Mouse (Mus musculus) 3T3-L1 (cell line): ENCODE data around the gene Bsn.

ENCODE experiments used
- DNase-seq: peaks from one replicate; pipeline ENCODE4 v3.0.0-alpha.2; 2015; ENCODE audit warnings: low read depth, low spot score

Bsn gene

GRCm38 (mm10) chr9:108196920-108197677 lies 6.9 kb upstream of the Bsn start:
- DNase-seq = no peak

DNA sequence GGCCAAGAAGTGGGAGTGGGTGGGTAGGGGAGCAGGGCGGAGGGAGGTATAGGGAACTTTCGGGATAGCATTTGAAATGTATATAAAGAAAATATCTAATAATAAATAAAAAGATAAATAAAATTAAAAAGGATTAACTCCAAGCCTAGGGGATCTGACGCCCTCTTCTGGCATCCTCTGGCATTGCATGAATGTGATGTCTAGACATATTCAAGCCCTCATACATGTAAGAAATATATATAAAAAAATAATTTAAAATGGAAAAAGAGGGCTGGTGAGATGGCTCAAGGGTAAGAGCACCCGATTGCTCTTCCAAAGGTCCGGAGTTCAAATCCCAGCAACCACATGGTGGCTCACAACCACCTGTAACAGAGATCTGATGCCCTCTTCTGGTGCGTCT lies 6.0 kb upstream of the Bsn start:
- peak; percentile 20 for DNase-seq

- no peak for DNase-seq
Measured at GRCm38 (mm10) chr9:108189488-108189786, 747 bp downstream of the Bsn start.

DNA sequence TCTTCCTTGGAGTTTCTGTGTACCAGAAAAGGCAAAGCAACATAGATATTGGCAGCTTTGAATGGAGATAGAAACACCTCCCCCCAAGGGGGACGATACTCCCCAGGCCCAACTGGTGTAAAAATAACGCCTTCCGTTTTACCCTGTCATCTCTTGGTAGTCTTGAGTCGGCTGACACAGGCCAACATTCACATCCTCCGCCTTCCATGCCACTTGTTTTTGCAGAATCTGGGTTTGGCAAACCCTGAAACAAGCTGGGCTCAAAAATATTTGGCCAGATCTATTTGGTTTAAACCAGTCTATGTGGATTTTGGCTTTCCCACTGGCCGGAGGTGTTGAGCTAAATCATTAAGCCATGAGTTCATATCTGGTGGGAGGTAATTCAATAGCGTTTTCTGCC lies 1.2 kb downstream of the Bsn start:
- DNase-seq = no peak

DNA sequence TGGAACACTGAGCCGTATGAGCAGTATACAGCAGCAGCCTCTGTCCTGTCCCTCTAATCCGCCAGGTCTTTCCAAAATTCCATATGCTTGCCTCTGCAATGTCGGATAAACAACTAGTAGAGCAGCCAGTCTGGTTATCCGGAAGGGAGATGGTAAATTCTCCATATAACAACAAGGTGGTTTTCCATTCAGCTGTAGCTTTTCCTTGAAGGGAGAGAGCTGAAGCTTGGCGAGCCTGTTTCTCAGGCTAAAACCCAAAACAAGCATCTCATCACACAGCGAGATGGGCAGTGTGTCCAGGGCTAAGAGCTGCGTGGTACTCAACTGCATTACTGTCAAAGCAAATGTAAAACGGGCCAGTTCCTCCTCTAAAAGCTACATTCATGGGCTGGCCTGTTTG lies 1.7 kb downstream of the Bsn start:
- DNase-seq = no peak

DNA sequence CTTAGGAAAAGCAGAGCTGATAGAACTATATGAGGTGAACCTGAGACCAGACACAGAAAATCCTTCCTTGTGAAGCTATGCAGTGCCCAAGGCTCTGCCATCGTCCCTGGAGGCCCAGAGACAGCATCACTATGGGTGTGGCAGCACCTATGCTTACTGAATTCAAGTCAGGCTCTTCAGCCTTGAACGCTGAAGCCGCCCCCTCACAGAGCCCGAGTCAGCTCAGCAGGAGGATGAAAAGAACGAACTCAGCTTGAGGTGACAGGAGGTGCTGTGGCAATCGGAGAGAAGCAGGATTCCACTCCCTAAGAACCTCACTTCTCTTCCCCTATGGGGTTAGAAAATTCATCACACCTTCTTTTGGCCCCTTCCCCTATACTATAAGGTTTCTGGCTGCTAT lies 2.6 kb downstream of the Bsn start:
- no peak for DNase-seq

- no peak for DNase-seq
Measured at GRCm38 (mm10) chr9:108185786-108186185, 4.4 kb downstream of the Bsn start.

- no peak for DNase-seq
Measured at GRCm38 (mm10) chr9:108183531-108183994, 6.6 kb downstream of the Bsn start.

GRCm38 (mm10) chr9:108182806-108183506 lies 7.2 kb downstream of the Bsn start:
- DNase-seq = no peak

GRCm38 (mm10) chr9:108178391-108178790 lies 11.8 kb downstream of the Bsn start:
- DNase-seq = no peak

DNA sequence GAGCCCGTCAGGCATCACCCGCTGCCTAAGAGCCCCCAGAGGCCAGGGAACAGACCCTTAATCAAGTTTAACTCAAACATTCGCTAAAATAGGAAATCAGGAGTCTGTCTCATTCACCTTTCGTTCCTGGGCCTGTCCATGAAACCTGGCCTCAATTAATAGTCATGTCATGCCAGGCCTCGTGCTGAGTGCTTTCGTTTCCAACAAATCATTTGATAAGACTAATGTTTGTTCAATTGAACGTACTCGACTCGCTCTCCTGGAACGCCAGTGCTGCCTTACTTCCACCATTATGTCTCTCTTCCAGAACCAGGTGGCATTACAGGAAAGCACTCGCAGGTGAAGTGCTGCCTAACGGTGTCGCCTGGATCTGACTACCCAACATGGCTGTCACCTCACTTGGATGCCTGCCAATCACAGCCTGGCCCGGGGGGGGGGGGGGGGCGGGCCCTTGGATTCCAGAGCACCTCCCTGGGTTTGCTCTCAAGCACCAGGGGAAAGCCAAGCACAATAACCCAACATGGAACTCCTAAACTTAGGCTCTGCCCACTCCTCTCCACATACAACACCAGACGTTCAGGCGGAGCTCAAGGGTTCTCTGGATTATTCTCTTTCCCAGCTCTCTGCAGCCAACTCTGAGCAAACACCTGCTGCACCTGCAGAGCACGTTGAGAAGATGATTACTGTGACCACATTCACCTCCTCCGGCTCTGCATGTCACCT lies 14.9 kb downstream of the Bsn start:
- DNase-seq = no peak

DNA sequence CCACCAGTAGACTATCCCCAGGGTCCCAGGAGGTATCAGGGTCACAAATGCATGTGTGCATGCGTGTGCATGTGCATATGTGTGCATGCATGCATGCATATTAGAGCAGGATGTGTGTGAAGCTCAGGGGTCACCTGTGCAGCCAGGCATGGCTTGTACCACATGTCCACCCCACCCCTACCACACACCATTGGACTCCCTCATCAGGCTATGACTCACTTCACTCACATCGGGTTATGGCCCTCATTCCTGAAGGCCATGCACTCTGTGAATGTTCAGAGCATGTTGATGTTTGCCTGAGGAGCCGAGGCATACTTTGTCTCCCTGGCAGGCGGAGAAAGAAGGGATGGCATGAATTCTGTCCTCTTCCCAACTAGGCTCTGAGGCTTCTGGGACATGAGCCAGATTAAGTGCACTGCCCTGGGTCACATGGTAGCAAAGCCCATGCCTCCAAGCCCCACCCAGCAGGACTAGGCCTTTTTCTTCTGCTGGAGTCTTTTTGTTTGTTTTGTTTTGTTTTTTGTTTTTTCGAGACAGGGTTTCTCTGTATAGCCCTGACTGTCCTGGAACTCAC lies 17.3 kb downstream of the Bsn start:
- DNase-seq = peak; percentile 57

GRCm38 (mm10) chr9:108169751-108170150 lies 20.4 kb downstream of the Bsn start:
- no peak for DNase-seq

DNA sequence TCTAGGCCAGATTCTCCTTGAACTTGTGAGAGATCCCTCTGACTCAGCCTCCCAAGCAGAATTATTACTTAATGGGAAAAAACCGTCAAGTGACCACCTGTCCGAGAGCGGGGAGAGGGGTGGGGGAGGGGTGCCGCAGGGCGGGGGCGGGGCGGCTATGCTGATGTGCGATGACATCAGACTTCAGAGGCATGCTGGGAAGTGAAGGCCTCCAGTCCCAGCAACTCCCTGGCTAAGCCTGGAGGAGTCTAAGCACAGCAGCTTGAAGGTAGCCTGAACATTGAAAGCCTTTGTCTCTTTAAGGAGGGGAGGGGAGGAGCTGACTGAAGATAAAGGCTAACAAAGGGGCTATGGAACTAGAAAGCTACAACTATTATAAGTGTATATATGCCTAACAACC lies 25.0 kb downstream of the Bsn start:
- no peak for DNase-seq

GRCm38 (mm10) chr9:108163646-108164284 lies 26.4 kb downstream of the Bsn start:
- no peak for DNase-seq

GRCm38 (mm10) chr9:108157891-108158290 lies 32.3 kb downstream of the Bsn start:
- no peak for DNase-seq

- DNase-seq = peak; percentile 18
Measured at GRCm38 (mm10) chr9:108157451-108157850, 32.7 kb downstream of the Bsn start.

GRCm38 (mm10) chr9:108156786-108157185 lies 33.4 kb downstream of the Bsn start:
- DNase-seq = no peak

DNA sequence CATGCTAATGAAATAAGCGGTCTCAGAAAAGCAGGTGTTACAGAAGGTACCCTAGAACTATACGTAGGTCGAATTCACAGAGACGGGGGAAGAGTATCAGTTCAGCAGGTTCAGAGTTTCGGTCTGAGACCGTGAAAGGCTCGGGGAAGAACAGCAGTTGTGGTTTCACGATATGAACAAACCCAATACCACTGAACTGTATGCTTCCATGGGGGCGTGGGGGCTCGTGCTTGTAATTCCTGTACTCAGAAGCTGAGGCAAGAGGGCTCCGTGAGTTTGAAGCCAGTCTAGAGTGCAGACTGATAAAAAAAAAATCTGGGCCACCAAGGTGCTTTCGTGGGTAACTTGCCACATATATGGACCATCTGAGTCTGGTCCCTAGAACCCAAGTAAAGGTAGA lies 35.4 kb downstream of the Bsn start:
- DNase-seq = no peak

- DNase-seq = no peak
Measured at GRCm38 (mm10) chr9:108153516-108154448, 36.4 kb downstream of the Bsn start.

DNA sequence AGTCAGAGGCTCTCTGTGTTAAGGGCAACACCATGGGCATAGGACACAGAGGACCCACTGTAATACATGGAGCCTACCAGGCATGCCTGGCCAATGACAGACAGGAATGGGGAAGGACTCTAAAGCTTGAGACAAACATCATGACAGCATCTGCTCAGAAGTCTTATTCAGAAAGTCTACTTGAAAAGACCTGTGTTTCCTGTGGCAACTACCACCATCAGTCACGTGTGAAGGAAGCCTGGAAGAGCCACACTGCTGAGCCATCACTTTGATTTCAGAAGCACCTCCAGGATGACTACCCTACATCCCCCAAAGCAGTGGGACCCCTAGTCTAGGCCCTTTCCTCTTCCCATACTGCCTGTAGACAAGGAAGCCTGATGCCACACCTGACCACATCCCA lies 39.7 kb downstream of the Bsn start:
- no peak for DNase-seq
